14 mouse cellular contexts compared by ENCODE assay signal in genomic region chr1:91085686-91086085, GRCm38 (mm10). TPM values are rescaled to one million over a fixed set of nuclear protein-coding genes. Genes with fewer than 3 reads are reported as not detected.
A peak's percentile ranks its signal among the peaks of the same experiment; 100 is the strongest.
DNase-seq lines count a peak whose midpoint lies in the region; ATAC-seq and TF ChIP-seq lines count a peak whose summit lies in the region.
"Had no signal": no experiment of that assay in that cellular context is flagged by ENCODE, and none has a peak within 500 bp of the region (broad histone marks: within the 10 kb centered on the region; RNA-seq: fewer than 3 reads in every experiment).

No protein-coding gene starts in this region.

- WGBS in heart, embryonic 16.5 days: 27% methylated on average over 2 of the region's 2 CpGs
- WGBS in lung, embryonic 16.5 days: 27% methylated on average over 2 of the region's 2 CpGs
- WGBS in lung, adult 2 months: 46% methylated on average over 2 of the region's 2 CpGs
- 27% methylated on average over 2 of the region's 2 CpGs for WGBS in stomach, embryonic 16.5 days

- ATAC-seq in heart, embryonic 16.5 days (replicated peaks; ENCODE audit: extremely low read depth, insufficient read depth, low FRiP score): no peak
- ATAC-seq in lung, embryonic 16.5 days (ENCODE audit: low read depth): no peak
- peak; percentile 51; the same call in 1 of the 2 replicates for ATAC-seq in stomach, embryonic 16.5 days (ENCODE audit: insufficient read depth, low FRiP score)

- DNase-seq in heart, adult 9 months (ENCODE audit: low spot score in 2 of 2): no peak
- no peak for DNase-seq in lung, adult 2 months
- DNase-seq in forelimb bud, embryonic 11.5 days (ENCODE audit: low read depth, low spot score): peak; percentile 20
- DNase-seq in thymus, postnatal 4 days: no peak
- DNase-seq: adrenal gland, postnatal 36 days; cerebellum, adult 11 months; thymus, postnatal 14 days had no signal

- H3K27me3 ChIP-seq in heart, embryonic 16.5 days (ENCODE audit: control insufficient read depth, insufficient read depth, low read length): no peaks in the 10 kb centered on the region
- H3K27me3 ChIP-seq in lung, embryonic 16.5 days (ENCODE audit: control insufficient read depth, insufficient read depth, low read depth, low read length): no peaks in the 10 kb centered on the region
- H3K27me3 ChIP-seq in stomach, embryonic 16.5 days (ENCODE audit: control insufficient read depth, insufficient read depth, low read length): no peaks in the 10 kb centered on the region
- H3K27me3 ChIP-seq: hindbrain, embryonic 12.5 days had no signal

- peaks cover 17% of the 10 kb centered on the region for H3K36me3 ChIP-seq in heart, embryonic 16.5 days (ENCODE audit: control insufficient read depth, insufficient read depth)
- no peaks in the 10 kb centered on the region for H3K36me3 ChIP-seq in lung, embryonic 16.5 days (ENCODE audit: control insufficient read depth, insufficient read depth, low read length)
- H3K36me3 ChIP-seq in stomach, embryonic 16.5 days (ENCODE audit: control insufficient read depth, insufficient read depth, low read length): no peaks in the 10 kb centered on the region
- H3K36me3 ChIP-seq: hindbrain, embryonic 12.5 days had no signal

- H3K9me3 ChIP-seq in heart, embryonic 16.5 days (replicated peaks; ENCODE audit: control insufficient read depth, low read length): no peaks in the 10 kb centered on the region
- no peaks in the 10 kb centered on the region for H3K9me3 ChIP-seq in lung, embryonic 16.5 days (ENCODE audit: control insufficient read depth, low read length)
- no peaks in the 10 kb centered on the region for H3K9me3 ChIP-seq in stomach, embryonic 16.5 days (replicated peaks; ENCODE audit: control insufficient read depth, low read length)
- H3K9me3 ChIP-seq: hindbrain, embryonic 12.5 days had no signal

- no peak for TF ChIP-seq POLR2A in lung, adult 2 months (IDR thresholded peaks at IDR 0.05; ENCODE audit: borderline replicate concordance, extremely low read depth, low read depth, low read length)

- H3K4me1 ChIP-seq in heart, embryonic 16.5 days (ENCODE audit: control insufficient read depth, insufficient read depth, low read length): peaks cover 63% of the 10 kb centered on the region
- peaks cover 33% of the 10 kb centered on the region for H3K4me1 ChIP-seq in lung, embryonic 16.5 days (replicated peaks; ENCODE audit: control insufficient read depth, insufficient read depth, low read length)
- peaks cover 6% of the 10 kb centered on the region; the same call in 1 of the 2 replicates for H3K4me1 ChIP-seq in lung, adult 2 months (ENCODE audit: control insufficient read depth, insufficient read depth, low read length)
- H3K4me1 ChIP-seq in stomach, embryonic 16.5 days (ENCODE audit: control insufficient read depth, insufficient read depth, low read length): peaks cover 37% of the 10 kb centered on the region

- no peak overlapping the region for H3K4me3 ChIP-seq in heart, embryonic 16.5 days (ENCODE audit: low read length)
- H3K4me3 ChIP-seq in lung, embryonic 16.5 days (ENCODE audit: low read length): no peak overlapping the region
- H3K4me3 ChIP-seq in lung, adult 2 months (replicated peaks; ENCODE audit: extremely low read depth, low read depth, low read length): no peak overlapping the region
- no peak overlapping the region for H3K4me3 ChIP-seq in stomach, embryonic 16.5 days (replicated peaks; ENCODE audit: low read length)
- H3K4me3 ChIP-seq: hindbrain, embryonic 12.5 days had no signal

- peak overlapping the region; percentile 89 for H3K27ac ChIP-seq in heart, embryonic 16.5 days (ENCODE audit: low read length)
- H3K27ac ChIP-seq in lung, embryonic 16.5 days (ENCODE audit: low read length): peak overlapping the region; percentile 78
- peak overlapping the region; percentile 46 for H3K27ac ChIP-seq in stomach, embryonic 16.5 days (ENCODE audit: low read length)
- H3K27ac ChIP-seq: hindbrain, embryonic 12.5 days; kidney, postnatal 0 days had no signal

- peak overlapping the region; percentile 24; the same call in 1 of the 2 replicates for H3K9ac ChIP-seq in heart, embryonic 16.5 days (ENCODE audit: low read length)
- peak overlapping the region; percentile 2; the same call in 1 of the 2 replicates for H3K9ac ChIP-seq in lung, embryonic 16.5 days (ENCODE audit: low read length)
- H3K9ac ChIP-seq in stomach, embryonic 16.5 days (ENCODE audit: low read length): no peak overlapping the region
- H3K9ac ChIP-seq: forebrain, postnatal 0 days; hindbrain, embryonic 12.5 days had no signal

- no peak overlapping the region for H3K4me2 ChIP-seq in heart, embryonic 16.5 days (ENCODE audit: low read depth, low read length)
- H3K4me2 ChIP-seq in lung, embryonic 16.5 days (ENCODE audit: low read depth, low read length): no peak overlapping the region
- H3K4me2 ChIP-seq in stomach, embryonic 16.5 days (ENCODE audit: low read depth, low read length): no peak overlapping the region
- H3K4me2 ChIP-seq: hindbrain, embryonic 12.5 days had no signal

- TF ChIP-seq CTCF in lung, adult 2 months (IDR thresholded peaks at IDR 0.05; ENCODE audit: insufficient read depth, low read length): no peak

RNA-seq across cellular contexts. Expression of gene Rbm44, which starts 59.2 kb away (rescaled TPM):
- 3.2 TPM in 2 replicates for polyA plus RNA-seq in heart, embryonic 16.5 days (2015; fragmentation: Nextera tagmentation; extraction: Ambion mirVana)
- 1.3 and 1.7 TPM in 2 replicates for polyA plus RNA-seq in lung, embryonic 16.5 days (2015; fragmentation: Nextera tagmentation; extraction: Ambion mirVana)
- not detected in 2 replicates for polyA plus RNA-seq in lung, adult 2 months (2012; rRNA removed)
- polyA plus RNA-seq in stomach, embryonic 16.5 days (2015; fragmentation: Nextera tagmentation; extraction: Ambion mirVana): 0.35 and 0.45 TPM in 2 replicates
- polyA plus RNA-seq: small intestine, adult 2 months had no signal
